Mouse (Mus musculus) lung, embryonic 15.5 days (tissue): ENCODE measurements around the gene Ticam1. TPM values are rescaled to one million over a fixed set of nuclear protein-coding genes. Genes with fewer than 3 reads are reported as not detected.

Source experiments
- ATAC-seq: fragments of 200-750 bp; cut with Nextera tagmentation; 2 replicates; pipeline ENCODE4 v1.8.0; 2017; ENCODE audit warnings: moderate number of reproducible peaks, borderline replicate concordance; ENCODE audit not compliant: low FRiP score, low TSS enrichment; ENCODE audit errors: extremely low read depth
- H3K27ac ChIP-seq: fragments of 300-500 bp; sonication (generic); 2 replicates; pipeline ENCODE4 v1.5.1; 2015; ENCODE audit warnings: moderate library complexity, mild to moderate bottlenecking, inconsistent platforms
- H3K27me3 ChIP-seq: fragments of 300-500 bp; sonication (generic); 2 replicates; pipeline ENCODE4 v1.6.1; 2015; ENCODE audit warnings: inconsistent platforms
- H3K36me3 ChIP-seq: fragments of 300-500 bp; sonication (generic); 2 replicates; pipeline ENCODE4 v1.6.1; 2015; ENCODE audit warnings: inconsistent platforms
- H3K4me1 ChIP-seq: fragments of 300-500 bp; sonication (generic); 2 replicates; pipeline ENCODE4 v1.6.1; 2015; ENCODE audit warnings: inconsistent platforms
- H3K4me2 ChIP-seq: fragments of 300-500 bp; sonication (generic); 2 replicates; pipeline ENCODE4 v1.6.1; 2015; ENCODE audit warnings: inconsistent platforms, mild to moderate bottlenecking, moderate library complexity
- H3K4me3 ChIP-seq: fragments of 300-500 bp; sonication (generic); 2 replicates; pipeline ENCODE4 v1.5.1; 2015; ENCODE audit warnings: mild to moderate bottlenecking, inconsistent platforms
- H3K9ac ChIP-seq: fragments of 300-500 bp; sonication (generic); 2 replicates; pipeline ENCODE4 v1.6.1; 2015; ENCODE audit warnings: inconsistent platforms
- H3K9me3 ChIP-seq: fragments of 300-500 bp; sonication (generic); 2 replicates; pipeline ENCODE4 v1.6.1; 2016; ENCODE audit warnings: inconsistent platforms
- WGBS: fragments of 180-500 bp; shearing (Covaris S2); methylation state at CpG from one replicate; pipeline ENCODE4 v1.1.7; 2015; 5-methylcytosine and 5-hydroxymethylcytosine counted together
- polyA plus RNA-seq: library from polyadenylated mRNA; unstranded; fragments of >200 nt; fragmentation: Nextera tagmentation; extraction: Ambion mirVana; gene quantifications from 2 replicates; pipeline ENCODE4 v1.2.1, GENCODE M21; 2015

The Ticam1 gene
- polyA plus RNA-seq = 4.2 and 4.6 TPM in 2 replicates

GRCm38 (mm10) chr17:56276643-56277566, at the start of gene Ticam1:
Ticam1 (minus strand) TSS chr17:56276786.
- WGBS = 2% methylated on average over 19 of the region's 21 CpGs
- peak within 1 kb of the TSS; percentile 75 for H3K4me2 ChIP-seq
- no peaks in the 10 kb centered on the region for H3K27me3 ChIP-seq
- no peaks in the 10 kb centered on the region for H3K9me3 ChIP-seq
- H3K27ac ChIP-seq = peak within 1 kb of the TSS; percentile 94
- peak; percentile 93 for ATAC-seq
- peaks cover 36% of the 10 kb centered on the region for H3K36me3 ChIP-seq
- peak within 1 kb of the TSS; percentile 57 for H3K4me3 ChIP-seq
- H3K4me1 ChIP-seq = peaks cover 36% of the 10 kb centered on the region
- peak within 1 kb of the TSS; percentile 61 for H3K9ac ChIP-seq

DNA sequence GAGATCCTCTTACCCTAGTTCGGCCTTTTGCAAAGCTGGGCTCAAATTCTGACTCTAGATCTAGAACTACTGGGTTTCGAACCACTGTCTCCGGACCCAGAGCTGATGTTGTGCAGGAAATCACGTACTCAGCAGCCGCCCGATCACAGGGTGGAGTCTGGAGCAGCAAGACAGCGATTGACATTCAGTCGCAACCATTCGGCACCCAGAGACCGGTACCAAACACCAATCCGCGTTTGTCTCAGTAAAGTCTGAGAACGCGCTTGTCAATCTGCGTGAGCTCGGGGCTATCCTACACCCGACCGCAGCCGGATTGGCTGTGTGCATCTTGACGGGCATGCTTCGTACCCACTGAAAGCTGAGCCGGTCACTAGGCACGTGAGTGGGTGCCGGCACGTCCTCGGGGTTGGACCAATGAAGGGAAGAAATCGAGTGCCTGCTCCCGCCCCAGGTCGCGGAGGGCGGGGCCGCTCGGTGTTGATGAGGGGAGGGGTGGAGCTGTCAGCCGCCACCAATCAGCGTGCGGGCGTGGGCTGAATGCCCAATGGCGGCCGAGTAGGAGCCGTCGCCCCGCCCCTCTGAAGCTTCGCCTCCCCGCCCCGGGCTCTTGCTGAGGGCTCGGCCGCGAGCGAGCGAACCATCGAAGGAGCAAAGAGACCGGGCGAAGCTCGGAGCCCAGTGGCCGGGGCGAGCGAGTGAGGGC, 49.0 kb upstream of the Ticam1 start, which contains the start of gene Kdm4b:
Kdm4b (plus strand) TSS at position 613 of the 703 bp plus-strand sequence.
- H3K4me2 ChIP-seq = peak within 1 kb of the TSS; percentile 93
- H3K27me3 ChIP-seq = no peaks in the 10 kb centered on the region
- peak; percentile 98 for ATAC-seq
- peaks cover 24% of the 10 kb centered on the region for H3K36me3 ChIP-seq
- peaks cover 34% of the 10 kb centered on the region for H3K4me1 ChIP-seq
- H3K9me3 ChIP-seq = no peaks in the 10 kb centered on the region
- H3K27ac ChIP-seq = peak within 1 kb of the TSS; percentile 96
- WGBS = under 1% methylated on average over 56 of the region's 57 CpGs
- H3K4me3 ChIP-seq = peak within 1 kb of the TSS; percentile 97
- H3K9ac ChIP-seq = peak within 1 kb of the TSS; percentile 93

DNA sequence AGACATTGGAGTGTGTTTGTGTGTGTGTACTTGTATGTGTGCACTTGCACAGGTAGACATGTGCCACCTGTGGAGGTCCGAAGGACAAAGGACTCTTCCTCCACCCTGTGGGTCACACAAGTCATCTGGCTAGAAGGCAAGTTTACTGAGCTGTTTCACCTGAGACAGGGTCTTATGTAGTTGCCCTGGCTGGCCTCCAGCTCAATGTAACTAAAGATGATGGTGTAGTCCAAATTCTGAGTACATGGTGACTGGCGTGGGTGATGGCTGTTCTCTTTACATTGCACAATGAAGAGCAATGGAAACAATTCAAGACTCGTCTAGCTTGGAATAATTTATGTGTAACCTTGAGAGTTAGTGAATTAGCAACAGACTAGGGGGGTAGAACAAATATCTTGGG, 47.8 kb upstream of the Ticam1 start:
- Histone ChIP-seq H3K36me3 (peaks cover 36% of the 10 kb centered on the region), H3K27me3 (no peaks in the 10 kb centered on the region), H3K9me3 (no peaks in the 10 kb centered on the region), H3K27ac (no peak overlapping the region), H3K4me3 (no peak overlapping the region), H3K9ac (no peak overlapping the region), H3K4me2 (no peak overlapping the region), H3K4me1 (peaks cover 28% of the 10 kb centered on the region)
- ATAC-seq = no peak
- WGBS = 55% methylated on average over 3 of the region's 3 CpGs

DNA sequence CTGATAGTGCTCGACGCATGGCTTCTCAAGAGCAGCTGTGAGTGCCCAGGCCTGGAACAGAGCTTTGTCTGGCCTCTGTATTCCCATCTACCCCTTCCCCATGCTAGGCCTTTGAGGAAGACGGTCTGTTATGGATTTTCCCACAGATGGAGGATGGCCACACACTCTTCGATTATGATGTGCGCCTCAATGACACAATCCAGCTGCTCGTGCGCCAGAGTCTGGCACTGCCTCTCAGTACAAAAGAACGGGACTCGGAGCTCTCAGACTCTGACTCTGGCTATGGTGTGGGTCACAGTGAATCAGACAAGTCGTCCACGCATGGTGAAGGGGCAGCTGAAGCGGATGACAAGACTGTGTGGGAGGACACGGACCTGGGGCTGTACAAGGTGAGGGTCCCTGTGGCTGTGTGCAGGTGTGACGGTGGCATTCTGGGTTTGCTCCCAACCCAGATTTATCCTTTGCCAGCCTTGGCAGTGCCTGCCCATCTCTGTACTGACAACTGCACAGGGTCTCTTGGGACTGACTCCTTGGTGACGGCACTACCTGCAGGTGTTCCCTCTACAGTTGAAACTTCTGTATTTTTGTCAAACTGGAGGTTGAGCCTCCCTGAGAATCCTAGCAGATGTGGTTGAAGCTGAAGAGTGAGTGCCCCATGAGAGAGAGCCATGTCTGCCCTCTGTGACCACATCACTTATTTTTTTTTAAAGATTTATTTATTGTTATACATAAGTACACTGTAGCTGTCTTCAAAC, 32.8 kb upstream of the Ticam1 start:
- H3K27me3 ChIP-seq = no peaks in the 10 kb centered on the region
- H3K4me1 ChIP-seq = peaks cover 44% of the 10 kb centered on the region
- peak overlapping the region; percentile 46 for H3K27ac ChIP-seq
- ATAC-seq = no peak
- H3K4me2 ChIP-seq = no peak overlapping the region
- no peaks in the 10 kb centered on the region for H3K9me3 ChIP-seq
- H3K9ac ChIP-seq = no peak overlapping the region
- WGBS = 73% methylated on average over 15 of the region's 15 CpGs
- H3K36me3 ChIP-seq = peaks cover 70% of the 10 kb centered on the region
- no peak overlapping the region for H3K4me3 ChIP-seq

DNA sequence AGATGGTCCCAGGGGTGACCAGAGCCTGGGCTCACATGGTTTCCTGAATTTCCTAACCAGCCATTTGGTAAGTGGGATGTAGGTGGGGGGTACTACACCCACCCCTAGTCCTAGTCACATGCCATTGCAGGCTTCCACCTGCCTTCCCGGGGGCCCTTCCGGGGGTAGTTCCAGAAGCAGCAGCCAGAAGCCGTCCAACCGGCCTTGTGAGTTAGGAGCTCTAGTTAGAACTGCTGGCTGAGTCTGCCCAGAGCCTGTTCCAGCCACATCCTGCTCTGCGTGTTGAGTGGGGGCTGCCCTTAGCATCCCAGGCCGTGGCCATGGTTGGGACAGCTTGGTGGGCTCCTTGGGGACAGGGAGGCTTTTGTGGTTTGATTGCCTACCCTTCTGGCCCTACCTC, 31.5 kb upstream of the Ticam1 start:
- ATAC-seq = no peak
- no peak overlapping the region for H3K4me3 ChIP-seq
- H3K4me1 ChIP-seq = peaks cover 44% of the 10 kb centered on the region
- H3K27me3 ChIP-seq = no peaks in the 10 kb centered on the region
- WGBS = 51% methylated on average over 6 of the region's 6 CpGs
- peak overlapping the region; percentile 7; the same call in 1 of the 2 replicates for H3K4me2 ChIP-seq
- peaks cover 58% of the 10 kb centered on the region for H3K36me3 ChIP-seq
- peak overlapping the region; percentile 61 for H3K27ac ChIP-seq
- H3K9ac ChIP-seq = no peak overlapping the region
- H3K9me3 ChIP-seq = no peaks in the 10 kb centered on the region

DNA sequence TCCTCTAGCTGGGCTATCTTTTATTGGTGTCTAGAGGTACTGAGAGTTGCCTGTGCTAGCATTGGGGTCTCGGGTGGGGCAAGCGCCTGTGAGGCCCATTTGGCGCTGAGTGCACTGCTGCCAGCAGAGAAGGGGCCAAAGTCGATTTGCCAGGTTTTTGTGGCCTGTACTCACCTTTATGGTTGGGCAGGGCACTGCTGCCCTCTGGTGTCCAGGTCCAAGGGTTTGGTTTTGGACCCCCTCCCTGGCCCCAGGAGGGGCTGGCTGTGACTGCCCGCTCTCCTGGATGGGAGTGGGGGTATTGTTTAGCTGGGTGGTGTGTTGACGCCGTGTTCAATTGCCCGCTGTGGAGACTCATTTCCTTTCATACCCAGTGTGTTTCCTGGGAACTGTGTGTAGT, 29.2 kb upstream of the Ticam1 start:
- Histone ChIP-seq H3K4me1 (peaks cover 53% of the 10 kb centered on the region), H3K9ac (peak overlapping the region; percentile 17; the same call in 1 of the 2 replicates), H3K4me2 (peak overlapping the region; percentile 96), H3K36me3 (peaks cover 37% of the 10 kb centered on the region), H3K27me3 (no peaks in the 10 kb centered on the region), H3K4me3 (peak overlapping the region; percentile 74), H3K27ac (peak overlapping the region; percentile 69; the same call in 1 of the 2 replicates), H3K9me3 (no peaks in the 10 kb centered on the region)
- no peak for ATAC-seq
- WGBS = 48% methylated on average over 8 of the region's 8 CpGs

GRCm38 (mm10) chr17:56305156-56305555, 28.6 kb upstream of the Ticam1 start:
- H3K27ac ChIP-seq = peak overlapping the region; percentile 69
- H3K4me3 ChIP-seq = peak overlapping the region; percentile 74
- peak overlapping the region; percentile 62 for H3K9ac ChIP-seq
- no peaks in the 10 kb centered on the region for H3K27me3 ChIP-seq
- H3K4me2 ChIP-seq = peak overlapping the region; percentile 96
- peaks cover 53% of the 10 kb centered on the region for H3K4me1 ChIP-seq
- no peak for ATAC-seq
- WGBS = 14% methylated on average over 9 of the region's 9 CpGs
- H3K9me3 ChIP-seq = no peaks in the 10 kb centered on the region
- H3K36me3 ChIP-seq = peaks cover 30% of the 10 kb centered on the region

GRCm38 (mm10) chr17:56304718-56305117, 28.1 kb upstream of the Ticam1 start:
- ATAC-seq = no peak
- Histone ChIP-seq H3K27ac (peak overlapping the region; percentile 69), H3K4me1 (peaks cover 53% of the 10 kb centered on the region), H3K4me3 (peak overlapping the region; percentile 74), H3K36me3 (peaks cover 26% of the 10 kb centered on the region), H3K4me2 (peak overlapping the region; percentile 96), H3K27me3 (no peaks in the 10 kb centered on the region), H3K9ac (peak overlapping the region; percentile 62), H3K9me3 (no peaks in the 10 kb centered on the region)
- 6% methylated on average over 11 of the region's 11 CpGs for WGBS

DNA sequence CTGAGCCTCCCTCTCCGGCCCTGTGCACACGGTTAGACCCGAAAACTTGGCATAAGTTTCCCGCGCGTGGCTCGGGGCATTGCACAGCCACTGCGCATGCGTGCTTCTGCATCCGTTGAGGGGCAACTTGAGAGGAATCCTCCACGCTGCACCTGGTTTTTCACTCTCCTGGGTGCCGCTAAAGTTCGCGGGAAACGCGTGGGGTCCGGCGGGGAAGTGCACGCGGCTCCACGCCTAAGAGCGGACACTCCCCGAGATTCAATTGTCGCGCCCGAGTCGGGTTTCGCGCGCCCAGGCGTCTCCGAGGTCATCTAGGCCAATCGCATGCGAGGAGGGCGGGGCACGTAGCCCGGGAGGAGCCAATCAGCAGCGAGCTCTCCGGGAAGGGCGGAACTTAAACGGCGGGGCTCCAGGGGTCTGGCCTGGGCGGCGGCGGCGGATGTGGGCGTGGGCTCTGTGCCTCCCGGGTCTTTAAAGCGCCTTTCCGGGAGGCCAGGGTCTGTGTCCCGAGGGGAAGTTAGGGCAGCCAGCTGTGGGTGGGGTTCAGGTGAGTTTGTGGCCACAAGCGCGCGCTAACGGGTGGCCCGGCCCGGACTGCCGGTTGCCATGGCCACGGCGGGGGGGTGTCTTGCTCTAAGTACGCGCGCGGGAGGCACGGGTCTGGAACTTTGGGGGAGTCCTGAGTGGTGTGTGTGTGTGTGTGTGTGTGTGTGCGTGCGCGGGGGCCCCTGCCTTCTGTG, 27.4 kb upstream of the Ticam1 start:
- Histone ChIP-seq H3K4me3 (peak overlapping the region; percentile 74), H3K4me2 (peak overlapping the region; percentile 96), H3K9ac (peak overlapping the region; percentile 69), H3K36me3 (peaks cover 19% of the 10 kb centered on the region), H3K27me3 (no peaks in the 10 kb centered on the region), H3K4me1 (peaks cover 52% of the 10 kb centered on the region), H3K27ac (peak overlapping the region; percentile 94), H3K9me3 (no peaks in the 10 kb centered on the region)
- peak; percentile 92 for ATAC-seq
- under 1% methylated on average over 68 of the region's 68 CpGs for WGBS

- H3K9me3 ChIP-seq = no peaks in the 10 kb centered on the region
- H3K36me3 ChIP-seq = peaks cover 13% of the 10 kb centered on the region; the same call in 1 of the 2 replicates
- H3K4me1 ChIP-seq = peaks cover 45% of the 10 kb centered on the region
- H3K4me2 ChIP-seq = peak within 1 kb of the TSS; percentile 96
- H3K4me3 ChIP-seq = peak within 1 kb of the TSS; percentile 74
- H3K27ac ChIP-seq = peak within 1 kb of the TSS; percentile 94
- ATAC-seq = peak; percentile 82
- under 1% methylated on average over 43 of the region's 43 CpGs for WGBS
- peak within 1 kb of the TSS; percentile 69 for H3K9ac ChIP-seq
- H3K27me3 ChIP-seq = no peaks in the 10 kb centered on the region
These were observed 26.7 kb upstream of the Ticam1 start, which contains the start of gene Uhrf1 for GRCm38 (mm10) chr17:56303160-56303846. Uhrf1 (plus strand) TSS chr17:56303321.
